Mouse (Mus musculus): ENCODE measurements around the gene Cd47. TPM values are rescaled to one million over a fixed set of nuclear protein-coding genes. Genes with fewer than 3 reads are reported as not detected.
"Not testable (repeated sequence)": the region's sequence is repeated elsewhere in the genome, so short reads cannot be mapped to it uniquely, and the experiment has no call there.

Cd47 gene
- polyA plus RNA-seq, 1 experiment from 2014 or later, result 85.0 TPM

GRCm38 (mm10) chr16:49814419-49814818 is 14.1 kb downstream of the Cd47 start:
- Histone ChIP-seq H3K27me3 (replicated peaks) (no peaks in the 10 kb centered on the region), H3K4me3 (replicated peaks) (no peak overlapping the region), H3K27ac (no peak overlapping the region), H3K36me3 (no peaks in the 10 kb centered on the region), H3K9me3 (no peaks in the 10 kb centered on the region), H3K4me1 (replicated peaks) (no peaks in the 10 kb centered on the region), H3K9ac (no peak overlapping the region), H3K4me2 (replicated peaks) (no peak overlapping the region)
- ATAC-seq, result no peak
- 66% methylated on average over 4 of the region's 4 CpGs for WGBS

- no peak for ATAC-seq
- no peak overlapping the region for H3K27ac ChIP-seq
- no peak overlapping the region for H3K4me2 ChIP-seq (replicated peaks)
- H3K27me3 ChIP-seq (replicated peaks), result no peaks in the 10 kb centered on the region
- H3K4me1 ChIP-seq (replicated peaks), result no peaks in the 10 kb centered on the region
- H3K9me3 ChIP-seq, result no peaks in the 10 kb centered on the region
- H3K4me3 ChIP-seq (replicated peaks), result no peak overlapping the region
- no peak overlapping the region for H3K9ac ChIP-seq
- H3K36me3 ChIP-seq, result no peaks in the 10 kb centered on the region
- 83% methylated on average over 3 of the region's 3 CpGs for WGBS
Observed at GRCm38 (mm10) chr16:49816889-49817288, 16.6 kb downstream of the Cd47 start.

DNA sequence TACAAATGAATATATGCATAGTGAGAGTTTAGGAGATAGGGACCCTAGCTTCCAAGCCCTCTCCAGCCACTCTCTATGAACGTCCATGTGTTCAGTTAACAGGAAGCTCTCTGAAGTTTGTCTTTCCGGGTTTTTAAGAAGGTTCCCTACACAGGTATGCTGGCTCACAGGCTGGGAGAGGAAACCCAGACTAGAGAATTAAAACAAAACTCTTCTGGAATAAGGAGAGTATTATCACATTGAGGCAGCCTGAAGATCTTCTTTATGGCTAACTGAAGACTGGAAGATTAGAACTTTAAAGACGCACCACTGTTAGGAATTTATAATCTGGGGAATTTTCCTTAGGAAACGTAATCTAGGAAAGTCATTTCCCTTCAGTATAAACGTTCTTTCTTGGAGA is 17.8 kb downstream of the Cd47 start:
- Histone ChIP-seq H3K9me3 (no peaks in the 10 kb centered on the region), H3K4me2 (replicated peaks) (no peak overlapping the region), H3K27ac (no peak overlapping the region), H3K4me3 (replicated peaks) (no peak overlapping the region), H3K9ac (no peak overlapping the region), H3K27me3 (replicated peaks) (no peaks in the 10 kb centered on the region), H3K36me3 (no peaks in the 10 kb centered on the region), H3K4me1 (replicated peaks) (no peaks in the 10 kb centered on the region)
- WGBS, result 73% methylated on average over 5 of the region's 5 CpGs
- ATAC-seq, result no peak

DNA sequence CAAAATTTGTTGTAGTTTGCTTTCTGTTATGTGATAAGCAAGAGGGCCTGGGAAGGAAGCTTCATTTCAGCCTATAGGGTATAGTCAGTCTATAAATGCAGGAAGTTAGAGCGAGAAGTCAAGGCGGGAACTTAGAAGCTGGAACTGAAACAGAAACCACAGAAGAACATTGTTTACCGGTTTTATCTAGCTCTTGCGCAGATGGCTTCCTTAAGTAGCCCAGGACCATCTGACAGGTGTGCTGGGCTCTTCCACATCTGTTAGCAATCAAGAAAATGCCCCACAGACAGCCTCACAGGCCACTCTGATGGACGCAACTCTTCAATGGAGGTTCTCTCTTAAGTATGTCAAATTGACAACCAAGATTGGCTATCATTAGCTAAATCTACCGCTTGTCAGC is 18.3 kb downstream of the Cd47 start:
- Histone ChIP-seq H3K9ac (no peak overlapping the region), H3K27me3 (replicated peaks) (no peaks in the 10 kb centered on the region), H3K4me1 (replicated peaks) (no peaks in the 10 kb centered on the region), H3K9me3 (no peaks in the 10 kb centered on the region), H3K4me2 (replicated peaks) (no peak overlapping the region), H3K27ac (no peak overlapping the region), H3K4me3 (replicated peaks) (no peak overlapping the region), H3K36me3 (no peaks in the 10 kb centered on the region)
- WGBS, result 54% methylated on average over 6 of the region's 6 CpGs
- ATAC-seq, result no peak

DNA sequence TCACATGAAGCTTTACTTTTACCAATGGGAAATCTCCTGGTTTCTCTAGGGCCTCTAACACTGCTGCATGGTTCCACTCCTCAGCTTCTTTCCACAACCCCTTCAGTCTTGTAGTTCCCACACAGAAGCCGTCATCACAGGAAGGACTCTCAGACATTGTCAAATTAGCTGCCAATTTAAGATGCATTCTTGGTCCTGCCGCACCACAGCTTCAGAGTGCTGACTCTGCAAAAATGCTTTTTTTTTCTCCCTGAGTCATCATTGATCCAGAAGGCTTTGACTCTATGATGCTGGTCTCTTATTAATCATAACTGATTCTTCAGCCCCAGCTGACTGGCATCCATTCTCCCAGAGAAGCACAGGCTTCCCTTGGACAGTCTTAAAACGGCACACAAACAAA is 19.2 kb downstream of the Cd47 start:
- no peak overlapping the region for H3K4me3 ChIP-seq (replicated peaks)
- no peak overlapping the region for H3K9ac ChIP-seq
- H3K9me3 ChIP-seq, result no peaks in the 10 kb centered on the region
- H3K4me1 ChIP-seq (replicated peaks), result no peaks in the 10 kb centered on the region
- 80% methylated on average over 3 of the region's 3 CpGs for WGBS
- H3K36me3 ChIP-seq, result no peaks in the 10 kb centered on the region
- H3K27me3 ChIP-seq (replicated peaks), result no peaks in the 10 kb centered on the region
- H3K27ac ChIP-seq, result no peak overlapping the region
- no peak for ATAC-seq
- H3K4me2 ChIP-seq (replicated peaks), result no peak overlapping the region

- not testable (repeated sequence) for H3K4me1 ChIP-seq (replicated peaks); H3K27ac ChIP-seq; H3K27me3 ChIP-seq (replicated peaks); H3K9ac ChIP-seq; H3K36me3 ChIP-seq; H3K4me3 ChIP-seq (replicated peaks); H3K4me2 ChIP-seq (replicated peaks); H3K9me3 ChIP-seq; ATAC-seq
- WGBS, result 93% methylated on average over 3 of the region's 3 CpGs
Observed at GRCm38 (mm10) chr16:49830911-49831310, 30.6 kb downstream of the Cd47 start.

GRCm38 (mm10) chr16:49832339-49832738 is 32.0 kb downstream of the Cd47 start:
- H3K27ac ChIP-seq, result no peak overlapping the region
- no peak overlapping the region for H3K4me2 ChIP-seq (replicated peaks)
- no peaks in the 10 kb centered on the region for H3K36me3 ChIP-seq
- ATAC-seq, result no peak
- no peaks in the 10 kb centered on the region for H3K9me3 ChIP-seq
- no peak overlapping the region for H3K4me3 ChIP-seq (replicated peaks)
- no peak overlapping the region for H3K9ac ChIP-seq
- no peaks in the 10 kb centered on the region for H3K27me3 ChIP-seq (replicated peaks)
- 70% methylated on average over 3 of the region's 3 CpGs for WGBS
- no peaks in the 10 kb centered on the region for H3K4me1 ChIP-seq (replicated peaks)

GRCm38 (mm10) chr16:49834130-49834693 is 33.9 kb downstream of the Cd47 start:
- 33% methylated on average over 4 of the region's 4 CpGs for WGBS
- Histone ChIP-seq H3K36me3 (no peaks in the 10 kb centered on the region), H3K27me3 (replicated peaks) (no peaks in the 10 kb centered on the region), H3K9ac (no peak overlapping the region), H3K4me3 (replicated peaks) (no peak overlapping the region), H3K27ac (no peak overlapping the region), H3K9me3 (no peaks in the 10 kb centered on the region), H3K4me2 (replicated peaks) (no peak overlapping the region), H3K4me1 (replicated peaks) (no peaks in the 10 kb centered on the region)
- ATAC-seq, result no peak

DNA sequence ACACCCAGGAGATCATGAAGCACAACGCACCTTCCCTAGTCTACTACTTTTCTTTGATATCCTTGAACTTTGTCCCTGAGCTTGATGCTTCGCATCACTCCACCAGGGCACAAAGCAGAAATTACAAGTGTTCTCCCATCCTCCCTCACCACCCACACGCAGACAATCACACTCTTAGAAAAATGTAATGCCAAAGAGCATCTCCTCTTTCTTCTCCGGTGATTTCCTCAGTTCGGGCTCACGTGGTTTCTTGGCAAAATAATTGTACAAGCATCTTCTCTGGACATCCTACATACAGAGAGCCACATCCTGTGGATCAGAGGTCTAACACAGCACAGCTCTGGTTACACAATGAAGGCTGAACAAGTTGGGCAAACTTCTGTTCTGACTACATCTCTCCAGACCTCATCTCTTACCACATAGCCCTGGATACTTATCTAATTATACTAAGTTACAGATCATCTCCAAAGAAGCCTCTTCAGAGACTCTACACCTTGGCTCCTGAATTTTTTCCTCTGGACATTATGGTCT is 36.4 kb downstream of the Cd47 start:
- Histone ChIP-seq H3K4me1 (replicated peaks) (no peaks in the 10 kb centered on the region), H3K9ac (no peak overlapping the region), H3K4me3 (replicated peaks) (no peak overlapping the region), H3K9me3 (no peaks in the 10 kb centered on the region), H3K27ac (no peak overlapping the region), H3K36me3 (no peaks in the 10 kb centered on the region), H3K27me3 (replicated peaks) (no peaks in the 10 kb centered on the region), H3K4me2 (replicated peaks) (no peak overlapping the region)
- ATAC-seq, result no peak
- WGBS, result 85% methylated on average over 6 of the region's 6 CpGs

- no peak overlapping the region for H3K27ac ChIP-seq
- WGBS, result 91% methylated on average over 6 of the region's 6 CpGs
- H3K9ac ChIP-seq, result no peak overlapping the region
- no peak overlapping the region for H3K4me3 ChIP-seq (replicated peaks)
- no peak for ATAC-seq
- H3K36me3 ChIP-seq, result no peaks in the 10 kb centered on the region
- no peaks in the 10 kb centered on the region for H3K9me3 ChIP-seq
- no peaks in the 10 kb centered on the region for H3K4me1 ChIP-seq (replicated peaks)
- H3K27me3 ChIP-seq (replicated peaks), result no peaks in the 10 kb centered on the region
- no peak overlapping the region for H3K4me2 ChIP-seq (replicated peaks)
Observed at GRCm38 (mm10) chr16:49838923-49839322, 38.6 kb downstream of the Cd47 start.

DNA sequence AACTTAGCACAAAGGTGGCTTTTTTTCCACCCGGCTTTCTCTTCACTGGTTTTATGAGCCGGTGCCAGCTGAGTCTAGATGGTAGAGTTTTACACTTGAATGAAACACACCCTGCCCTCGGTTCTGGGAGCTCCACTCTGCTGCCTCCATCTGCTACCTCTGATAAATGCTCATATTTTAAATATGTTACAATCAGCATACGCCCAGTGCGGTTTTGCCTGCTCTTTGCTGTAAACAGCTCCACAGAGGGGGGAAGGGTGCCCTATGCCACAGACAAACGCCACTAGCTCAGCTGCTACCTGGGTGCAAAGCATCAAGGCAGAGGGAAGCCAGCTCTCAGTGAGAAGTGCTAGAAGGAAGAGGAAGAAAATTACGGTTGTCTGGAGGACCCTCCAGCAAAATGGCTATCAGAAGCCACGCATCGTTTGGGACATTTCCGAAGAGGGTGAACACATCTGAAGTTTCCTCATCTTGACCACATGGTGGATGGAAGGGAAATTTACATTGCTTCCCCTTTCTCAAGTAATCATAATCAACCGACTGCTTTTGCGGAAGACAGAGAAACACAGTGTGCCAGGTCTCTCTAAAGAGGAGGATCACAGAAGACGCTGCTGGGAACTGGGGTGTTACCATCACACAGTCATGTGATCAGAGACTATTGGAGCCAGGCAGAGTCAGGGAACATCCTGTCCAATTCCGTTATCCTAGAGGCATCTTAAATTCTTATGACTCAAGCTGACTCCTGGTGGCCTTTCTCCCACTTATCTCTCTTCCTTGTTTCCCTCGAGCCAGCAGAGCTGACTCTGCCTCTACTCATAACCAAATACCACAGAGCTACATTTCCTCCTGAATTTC is 39.6 kb downstream of the Cd47 start:
- H3K4me2 ChIP-seq (replicated peaks), result no peak overlapping the region
- WGBS, result 57% methylated on average over 15 of the region's 15 CpGs
- no peak overlapping the region for H3K9ac ChIP-seq
- no peak overlapping the region for H3K4me3 ChIP-seq (replicated peaks)
- peak; percentile 88; the same call in 1 of the 2 replicates for ATAC-seq
- H3K9me3 ChIP-seq, result no peaks in the 10 kb centered on the region
- no peaks in the 10 kb centered on the region for H3K36me3 ChIP-seq
- no peak overlapping the region for H3K27ac ChIP-seq
- no peaks in the 10 kb centered on the region for H3K4me1 ChIP-seq (replicated peaks)
- H3K27me3 ChIP-seq (replicated peaks), result no peaks in the 10 kb centered on the region

GRCm38 (mm10) chr16:49843723-49844122 is 43.4 kb downstream of the Cd47 start:
- Histone ChIP-seq H3K4me2 (replicated peaks) (no peak overlapping the region), H3K4me3 (replicated peaks) (no peak overlapping the region), H3K9ac (no peak overlapping the region), H3K27ac (no peak overlapping the region), H3K4me1 (replicated peaks) (no peaks in the 10 kb centered on the region), H3K27me3 (replicated peaks) (no peaks in the 10 kb centered on the region), H3K9me3 (no peaks in the 10 kb centered on the region), H3K36me3 (no peaks in the 10 kb centered on the region)
- ATAC-seq, result no peak
- 69% methylated on average over 1 of the region's 1 CpGs for WGBS

Data from intestine, embryonic 15.5 days (tissue).